Mouse (Mus musculus): Measurements from ENCODE around the gene Dnmt3l. TPM values are rescaled to one million over a fixed set of nuclear protein-coding genes. Genes with fewer than 3 reads are reported as not detected.

Dnmt3l gene
- polyA plus RNA-seq, 2 experiments = 0.15 TPM; not detected in 1

GRCm38 (mm10) chr10:78029080-78029479, 12.7 kb upstream of the Dnmt3l start:
- Histone ChIP-seq H3K9me3 (ENCODE audit: control insufficient read depth, low read length) (no peaks in the 10 kb centered on the region), H3K27me3 (ENCODE audit: control insufficient read depth, insufficient read depth, low read length) (no peaks in the 10 kb centered on the region), H3K4me2 (replicated peaks; ENCODE audit: low read depth, low read length, severe bottlenecking) (no peak overlapping the region), H3K36me3 (ENCODE audit: control insufficient read depth, insufficient read depth, low read length) (no peaks in the 10 kb centered on the region), H3K4me1 (ENCODE audit: control insufficient read depth, insufficient read depth, low read length) (no peaks in the 10 kb centered on the region), H3K9ac (ENCODE audit: low read depth, low read length, severe bottlenecking) (no peak overlapping the region), H3K4me3 (replicated peaks; ENCODE audit: low read length) (no peak overlapping the region), H3K27ac (replicated peaks; ENCODE audit: low read depth, low read length) (no peak overlapping the region)
- ATAC-seq (ENCODE audit: low FRiP score, low read depth) (no peak), DNase-seq (ENCODE audit: low spot score) (no peak)
- TF ChIP-seq POLR2A (IDR thresholded peaks at IDR 0.05; ENCODE audit: borderline replicate concordance, extremely low read depth, insufficient read depth, insufficient read length) = no peak
- 84% methylated on average over 1 of the region's 1 CpGs for WGBS

DNA sequence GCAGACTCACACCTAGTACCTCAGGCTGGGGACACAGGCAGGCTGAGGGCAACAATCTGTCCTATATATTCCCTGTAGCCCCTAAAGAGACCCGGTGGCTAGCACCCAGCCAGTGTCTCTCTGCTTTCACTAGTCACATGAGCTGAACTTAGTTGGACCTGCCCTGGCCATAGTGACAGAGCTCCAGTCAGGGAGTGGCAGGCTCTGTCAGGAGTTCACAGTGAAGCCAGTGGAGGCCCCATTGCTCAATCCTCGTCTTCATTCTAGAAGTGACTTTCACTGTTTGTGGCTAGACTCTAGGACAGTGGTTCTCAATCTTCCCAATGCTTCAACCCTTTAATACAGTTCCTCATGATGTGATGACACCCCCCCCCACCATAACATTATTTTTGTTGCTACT, 9.8 kb upstream of the Dnmt3l start:
- ATAC-seq (ENCODE audit: low FRiP score, low read depth) (no peak), DNase-seq (ENCODE audit: low spot score) (no peak)
- Histone ChIP-seq H3K4me2 (replicated peaks; ENCODE audit: low read depth, low read length, severe bottlenecking) (no peak overlapping the region), H3K9me3 (ENCODE audit: control insufficient read depth, low read length) (no peaks in the 10 kb centered on the region), H3K36me3 (ENCODE audit: control insufficient read depth, insufficient read depth, low read length) (no peaks in the 10 kb centered on the region), H3K4me3 (replicated peaks; ENCODE audit: low read length) (no peak overlapping the region), H3K4me1 (ENCODE audit: control insufficient read depth, insufficient read depth, low read length) (no peaks in the 10 kb centered on the region), H3K27me3 (ENCODE audit: control insufficient read depth, insufficient read depth, low read length) (no peaks in the 10 kb centered on the region), H3K9ac (ENCODE audit: low read depth, low read length, severe bottlenecking) (no peak overlapping the region), H3K27ac (replicated peaks; ENCODE audit: low read depth, low read length) (no peak overlapping the region)
- WGBS = 60% methylated on average over 2 of the region's 2 CpGs
- no peak for TF ChIP-seq POLR2A (IDR thresholded peaks at IDR 0.05; ENCODE audit: borderline replicate concordance, extremely low read depth, insufficient read depth, insufficient read length)

- no peak for DNase-seq (ENCODE audit: low spot score)
- H3K4me1 ChIP-seq (ENCODE audit: control insufficient read depth, insufficient read depth, low read length) = peaks cover 1% of the 10 kb centered on the region; the same call in 1 of the 2 replicates
- no peaks in the 10 kb centered on the region for H3K36me3 ChIP-seq (ENCODE audit: control insufficient read depth, insufficient read depth, low read length)
- WGBS = 86% methylated on average over 4 of the region's 4 CpGs
- H3K4me3 ChIP-seq (replicated peaks; ENCODE audit: low read length) = no peak overlapping the region
- no peak overlapping the region for H3K27ac ChIP-seq (replicated peaks; ENCODE audit: low read depth, low read length)
- no peak overlapping the region for H3K4me2 ChIP-seq (replicated peaks; ENCODE audit: low read depth, low read length, severe bottlenecking)
- H3K9ac ChIP-seq (ENCODE audit: low read depth, low read length, severe bottlenecking) = no peak overlapping the region
- no peaks in the 10 kb centered on the region for H3K27me3 ChIP-seq (ENCODE audit: control insufficient read depth, insufficient read depth, low read length)
- TF ChIP-seq POLR2A (IDR thresholded peaks at IDR 0.05; ENCODE audit: borderline replicate concordance, extremely low read depth, insufficient read depth, insufficient read length) = no peak
- no peak for ATAC-seq (ENCODE audit: low FRiP score, low read depth)
- no peaks in the 10 kb centered on the region for H3K9me3 ChIP-seq (ENCODE audit: control insufficient read depth, low read length)
Observed at GRCm38 (mm10) chr10:78037139-78037538, 4.6 kb upstream of the Dnmt3l start.

GRCm38 (mm10) chr10:78042096-78042495, 349 bp downstream of the Dnmt3l start:
- Histone ChIP-seq H3K4me3 (replicated peaks; ENCODE audit: low read length) (no peak overlapping the region), H3K36me3 (ENCODE audit: control insufficient read depth, insufficient read depth, low read length) (no peaks in the 10 kb centered on the region), H3K9me3 (ENCODE audit: control insufficient read depth, low read length) (no peaks in the 10 kb centered on the region), H3K9ac (ENCODE audit: low read depth, low read length, severe bottlenecking) (no peak overlapping the region), H3K27ac (replicated peaks; ENCODE audit: low read depth, low read length) (no peak overlapping the region), H3K27me3 (ENCODE audit: control insufficient read depth, insufficient read depth, low read length) (no peaks in the 10 kb centered on the region), H3K4me1 (ENCODE audit: control insufficient read depth, insufficient read depth, low read length) (peaks cover 6% of the 10 kb centered on the region; the same call in 1 of the 2 replicates), H3K4me2 (replicated peaks; ENCODE audit: low read depth, low read length, severe bottlenecking) (no peak overlapping the region)
- ATAC-seq (ENCODE audit: low FRiP score, low read depth) (no peak), DNase-seq (ENCODE audit: low spot score) (no peak)
- WGBS = 37% methylated on average over 7 of the region's 7 CpGs
- no peak for TF ChIP-seq POLR2A (IDR thresholded peaks at IDR 0.05; ENCODE audit: borderline replicate concordance, extremely low read depth, insufficient read depth, insufficient read length)

GRCm38 (mm10) chr10:78042697-78043405, 1.1 kb downstream of the Dnmt3l start:
- Histone ChIP-seq H3K9ac (ENCODE audit: low read depth, low read length, severe bottlenecking) (no peak overlapping the region), H3K4me1 (ENCODE audit: control insufficient read depth, insufficient read depth, low read length) (peaks cover 6% of the 10 kb centered on the region; the same call in 1 of the 2 replicates), H3K9me3 (ENCODE audit: control insufficient read depth, low read length) (no peaks in the 10 kb centered on the region), H3K4me2 (replicated peaks; ENCODE audit: low read depth, low read length, severe bottlenecking) (peak overlapping the region; percentile 40), H3K4me3 (replicated peaks; ENCODE audit: low read length) (peak overlapping the region; percentile 13; the same call in 1 of the 2 replicates), H3K36me3 (ENCODE audit: control insufficient read depth, insufficient read depth, low read length) (no peaks in the 10 kb centered on the region), H3K27ac (replicated peaks; ENCODE audit: low read depth, low read length) (no peak overlapping the region), H3K27me3 (ENCODE audit: control insufficient read depth, insufficient read depth, low read length) (no peaks in the 10 kb centered on the region)
- DNase-seq (ENCODE audit: low spot score) = no peak
- WGBS = 56% methylated on average over 14 of the region's 14 CpGs
- no peak for TF ChIP-seq POLR2A (IDR thresholded peaks at IDR 0.05; ENCODE audit: borderline replicate concordance, extremely low read depth, insufficient read depth, insufficient read length)
- ATAC-seq (ENCODE audit: low FRiP score, low read depth) = no peak
